Mouse (Mus musculus): ENCODE measurements at regions not wholly inside any gene's neighbourhood (a gene's known extent, or its start where the extent isn't known, plus 50 kb on each side); places are given as distances from the start of the nearest gene placed in this dataset.

GRCm38 (mm10) chr9:47412786-47413185 lies 117.2 kb upstream of the Cadm1 start:
- Histone ChIP-seq H3K4me3 (no peak overlapping the region), H3K27me3 (replicated peaks) (0 out of 2 replicates have a peak, but pooled peaks cover 3% of the 10 kb centered on the region), H3K9ac (no peak overlapping the region), H3K36me3 (replicated peaks) (no peaks in the 10 kb centered on the region), H3K4me2 (no peak overlapping the region), H3K27ac (no peak overlapping the region), H3K9me3 (no peaks in the 10 kb centered on the region), H3K4me1 (0 out of 2 replicates have a peak, but pooled peaks cover 4% of the 10 kb centered on the region)
- no peak for ATAC-seq (replicated peaks)
- 76% methylated on average over 2 of the region's 2 CpGs for WGBS

- Histone ChIP-seq H3K9ac (no peak overlapping the region), H3K36me3 (replicated peaks) (no peaks in the 10 kb centered on the region), H3K4me3 (no peak overlapping the region), H3K27ac (no peak overlapping the region), H3K27me3 (replicated peaks) (0 out of 2 replicates have a peak, but pooled peaks cover 3% of the 10 kb centered on the region), H3K9me3 (no peaks in the 10 kb centered on the region), H3K4me2 (no peak overlapping the region), H3K4me1 (0 out of 2 replicates have a peak, but pooled peaks cover 4% of the 10 kb centered on the region)
- no peak for ATAC-seq (replicated peaks)
- WGBS, result 84% methylated on average over 8 of the region's 8 CpGs
Observed at GRCm38 (mm10) chr9:47414350-47414988, 115.5 kb upstream of the Cadm1 start.

- ATAC-seq (replicated peaks), result no peak
- Histone ChIP-seq H3K27me3 (replicated peaks) (no peaks in the 10 kb centered on the region), H3K4me1 (peaks cover 8% of the 10 kb centered on the region), H3K9me3 (no peaks in the 10 kb centered on the region), H3K36me3 (replicated peaks) (no peaks in the 10 kb centered on the region), H3K9ac (no peak overlapping the region), H3K27ac (peak overlapping the region; percentile 15; the same call in 1 of the 2 replicates), H3K4me3 (no peak overlapping the region), H3K4me2 (no peak overlapping the region)
- WGBS, result 28% methylated on average over 9 of the region's 9 CpGs
Observed at GRCm38 (mm10) chr9:47422151-47422599, 107.8 kb upstream of the Cadm1 start.

GRCm38 (mm10) chr9:47422741-47423461 lies 107.1 kb upstream of the Cadm1 start:
- 61% methylated on average over 8 of the region's 8 CpGs for WGBS
- Histone ChIP-seq H3K27ac (peak overlapping the region; percentile 15; the same call in 1 of the 2 replicates), H3K4me2 (no peak overlapping the region), H3K4me3 (no peak overlapping the region), H3K9ac (no peak overlapping the region), H3K27me3 (replicated peaks) (no peaks in the 10 kb centered on the region), H3K9me3 (no peaks in the 10 kb centered on the region), H3K4me1 (peaks cover 8% of the 10 kb centered on the region), H3K36me3 (replicated peaks) (no peaks in the 10 kb centered on the region)
- ATAC-seq (replicated peaks), result peak; percentile 54; the same call in 1 of the 2 replicates

GRCm38 (mm10) chr9:47423462-47423832 lies 106.5 kb upstream of the Cadm1 start:
- no peak overlapping the region for H3K4me2 ChIP-seq
- no peak overlapping the region for H3K4me3 ChIP-seq
- 79% methylated on average over 3 of the region's 3 CpGs for WGBS
- H3K4me1 ChIP-seq, result peaks cover 8% of the 10 kb centered on the region
- ATAC-seq (replicated peaks), result no peak
- H3K9ac ChIP-seq, result no peak overlapping the region
- H3K27me3 ChIP-seq (replicated peaks), result no peaks in the 10 kb centered on the region
- H3K36me3 ChIP-seq (replicated peaks), result no peaks in the 10 kb centered on the region
- H3K9me3 ChIP-seq, result no peaks in the 10 kb centered on the region
- no peak overlapping the region for H3K27ac ChIP-seq

DNA sequence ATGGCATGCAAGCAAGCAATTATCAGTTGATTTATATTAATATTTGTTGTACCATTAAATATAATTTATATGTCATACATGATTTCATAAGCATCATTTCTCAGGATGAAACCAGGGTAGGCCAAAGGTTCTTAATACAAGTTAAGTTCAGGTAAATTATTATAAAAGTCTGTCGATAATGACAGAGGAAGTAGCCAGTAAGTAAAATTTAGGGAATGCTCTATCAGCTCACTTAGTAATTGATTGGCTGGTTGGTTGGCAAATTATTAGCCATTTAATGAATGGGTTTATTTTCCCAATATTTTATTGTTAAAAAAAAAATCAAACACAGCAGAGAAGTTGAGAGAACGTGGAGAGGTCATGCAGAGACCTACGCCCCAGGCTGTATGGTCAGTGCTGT lies 105.8 kb upstream of the Cadm1 start:
- 95% methylated on average over 3 of the region's 3 CpGs for WGBS
- Histone ChIP-seq H3K27ac (no peak overlapping the region), H3K4me1 (peaks cover 8% of the 10 kb centered on the region), H3K4me3 (no peak overlapping the region), H3K36me3 (replicated peaks) (no peaks in the 10 kb centered on the region), H3K4me2 (no peak overlapping the region), H3K27me3 (replicated peaks) (no peaks in the 10 kb centered on the region), H3K9ac (no peak overlapping the region), H3K9me3 (no peaks in the 10 kb centered on the region)
- ATAC-seq (replicated peaks), result no peak

DNA sequence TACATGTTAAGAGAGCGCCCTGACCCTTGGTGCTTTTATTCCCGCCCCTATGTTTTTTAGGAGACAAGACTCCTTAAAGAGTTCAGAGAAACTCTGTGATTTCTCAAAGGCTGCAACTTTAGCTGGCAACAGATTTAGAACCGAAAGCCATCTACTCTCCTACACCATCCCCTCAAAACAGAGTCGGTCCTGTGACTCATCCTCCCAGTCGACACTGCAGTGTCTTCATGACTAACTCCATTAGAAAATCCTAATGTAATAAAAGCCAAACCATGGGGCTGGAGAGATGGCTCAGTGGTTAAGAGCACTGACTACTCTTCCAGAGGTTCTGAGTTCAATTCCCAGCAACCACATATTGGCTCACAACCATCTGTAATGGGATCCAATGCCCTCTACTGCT lies 103.3 kb upstream of the Cadm1 start:
- H3K4me1 ChIP-seq, result peaks cover 8% of the 10 kb centered on the region
- H3K27me3 ChIP-seq (replicated peaks), result no peaks in the 10 kb centered on the region
- H3K4me3 ChIP-seq, result no peak overlapping the region
- no peak overlapping the region for H3K27ac ChIP-seq
- H3K36me3 ChIP-seq (replicated peaks), result no peaks in the 10 kb centered on the region
- WGBS, result 93% methylated on average over 5 of the region's 5 CpGs
- H3K9ac ChIP-seq, result no peak overlapping the region
- no peaks in the 10 kb centered on the region for H3K9me3 ChIP-seq
- ATAC-seq (replicated peaks), result no peak
- no peak overlapping the region for H3K4me2 ChIP-seq

GRCm38 (mm10) chr9:47428710-47429341 lies 101.1 kb upstream of the Cadm1 start:
- 80% methylated on average over 8 of the region's 8 CpGs for WGBS
- no peak overlapping the region for H3K4me2 ChIP-seq
- no peaks in the 10 kb centered on the region for H3K27me3 ChIP-seq (replicated peaks)
- no peaks in the 10 kb centered on the region for H3K36me3 ChIP-seq (replicated peaks)
- no peak overlapping the region for H3K9ac ChIP-seq
- H3K27ac ChIP-seq, result no peak overlapping the region
- ATAC-seq (replicated peaks), result no peak
- no peak overlapping the region for H3K4me3 ChIP-seq
- H3K9me3 ChIP-seq, result no peaks in the 10 kb centered on the region
- no peaks in the 10 kb centered on the region for H3K4me1 ChIP-seq

GRCm38 (mm10) chr9:47429691-47430090 lies 100.3 kb upstream of the Cadm1 start:
- no peak overlapping the region for H3K27ac ChIP-seq
- WGBS, result no CpG with 5 or more reads among the region's 1 CpGs
- no peak overlapping the region for H3K4me3 ChIP-seq
- no peak for ATAC-seq (replicated peaks)
- H3K4me1 ChIP-seq, result no peaks in the 10 kb centered on the region
- H3K9me3 ChIP-seq, result no peaks in the 10 kb centered on the region
- no peaks in the 10 kb centered on the region for H3K36me3 ChIP-seq (replicated peaks)
- no peak overlapping the region for H3K9ac ChIP-seq
- no peaks in the 10 kb centered on the region for H3K27me3 ChIP-seq (replicated peaks)
- H3K4me2 ChIP-seq, result no peak overlapping the region

DNA sequence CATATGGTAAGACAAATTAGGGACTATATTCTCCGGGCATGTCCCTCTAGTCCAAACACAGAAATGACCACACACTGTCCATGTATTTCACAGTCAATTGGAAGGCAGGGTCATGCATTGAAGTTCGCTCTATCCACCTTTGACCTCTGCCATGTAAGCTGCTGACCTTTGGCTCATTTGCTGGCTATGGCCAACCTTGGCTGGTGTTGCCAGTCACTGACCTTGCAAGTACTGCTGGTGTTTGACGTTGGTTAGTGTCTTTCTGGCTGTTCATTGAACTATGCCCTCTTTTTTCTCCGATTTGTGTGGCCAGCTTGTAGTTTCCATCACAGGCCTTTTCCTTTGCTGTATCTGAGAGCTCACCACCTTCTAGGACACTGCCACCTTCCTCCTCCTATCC lies 97.3 kb upstream of the Cadm1 start:
- H3K27me3 ChIP-seq (replicated peaks), result no peaks in the 10 kb centered on the region
- peaks cover 5% of the 10 kb centered on the region; the same call in 1 of the 2 replicates for H3K4me1 ChIP-seq
- WGBS, result 68% methylated on average over 4 of the region's 4 CpGs
- no peaks in the 10 kb centered on the region for H3K9me3 ChIP-seq
- H3K9ac ChIP-seq, result no peak overlapping the region
- ATAC-seq (replicated peaks), result no peak
- H3K4me2 ChIP-seq, result no peak overlapping the region
- no peaks in the 10 kb centered on the region for H3K36me3 ChIP-seq (replicated peaks)
- no peak overlapping the region for H3K4me3 ChIP-seq
- no peak overlapping the region for H3K27ac ChIP-seq

GRCm38 (mm10) chr9:47433185-47433584 lies 96.8 kb upstream of the Cadm1 start:
- no peak overlapping the region for H3K9ac ChIP-seq
- no peak for ATAC-seq (replicated peaks)
- no peaks in the 10 kb centered on the region for H3K9me3 ChIP-seq
- H3K4me3 ChIP-seq, result no peak overlapping the region
- WGBS, result 79% methylated on average over 2 of the region's 2 CpGs
- no peak overlapping the region for H3K27ac ChIP-seq
- no peaks in the 10 kb centered on the region for H3K36me3 ChIP-seq (replicated peaks)
- peaks cover 5% of the 10 kb centered on the region; the same call in 1 of the 2 replicates for H3K4me1 ChIP-seq
- H3K4me2 ChIP-seq, result no peak overlapping the region
- no peaks in the 10 kb centered on the region for H3K27me3 ChIP-seq (replicated peaks)

DNA sequence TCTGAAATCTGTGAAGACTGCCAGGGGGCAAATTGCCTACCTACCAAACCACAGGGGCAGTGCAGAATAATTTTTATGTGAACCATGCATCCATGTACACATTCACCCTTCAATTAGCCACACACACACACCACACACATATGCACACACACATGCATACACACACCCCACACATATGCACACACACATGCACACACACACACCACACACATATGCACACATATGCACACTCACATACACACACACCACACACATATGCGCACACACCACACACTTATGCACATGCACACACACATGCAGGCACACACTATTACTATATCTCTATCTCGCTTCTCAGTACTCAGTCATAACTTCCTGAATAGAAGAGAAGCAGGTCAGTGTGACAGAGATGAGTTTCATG lies 95.9 kb upstream of the Cadm1 start:
- Histone ChIP-seq H3K4me1 (peaks cover 5% of the 10 kb centered on the region; the same call in 1 of the 2 replicates), H3K9me3 (no peaks in the 10 kb centered on the region), H3K4me2 (no peak overlapping the region), H3K27ac (no peak overlapping the region), H3K36me3 (replicated peaks) (no peaks in the 10 kb centered on the region), H3K9ac (no peak overlapping the region), H3K4me3 (no peak overlapping the region), H3K27me3 (replicated peaks) (no peaks in the 10 kb centered on the region)
- WGBS, result 94% methylated on average over 2 of the region's 2 CpGs
- ATAC-seq (replicated peaks), result no peak
